Mouse (Mus musculus) midbrain, embryonic 12.5 days (tissue): ENCODE results near the gene Mfsd4a. TPM values are rescaled to one million over a fixed set of nuclear protein-coding genes. Genes with fewer than 3 reads are reported as not detected.

Source experiments
- ATAC-seq: fragments of 200-750 bp; cut with Nextera tagmentation; 2 replicates; pipeline ENCODE4 v1.8.0; 2017; ENCODE audit warnings: low read depth, moderate TSS enrichment, moderate library complexity; ENCODE audit not compliant: low FRiP score
- H3K27ac ChIP-seq: fragments of 300-500 bp; sonication (generic); replicated peaks from 2 replicates; pipeline ENCODE4 v1.5.1; 2016; ENCODE audit warnings: mild to moderate bottlenecking
- H3K27me3 ChIP-seq: fragments of 300-500 bp; sonication (generic); 2 replicates; pipeline ENCODE4 v1.6.1; 2016; ENCODE audit warnings: mild to moderate bottlenecking
- H3K36me3 ChIP-seq: fragments of 300-500 bp; sonication (generic); 2 replicates; pipeline ENCODE4 v1.6.1; 2016
- H3K4me1 ChIP-seq: fragments of 300-500 bp; sonication (generic); 2 replicates; pipeline ENCODE4 v1.6.1; 2016
- H3K4me2 ChIP-seq: fragments of 300-500 bp; sonication (generic); replicated peaks from 2 replicates; pipeline ENCODE4 v1.6.1; 2016; ENCODE audit warnings: mild to moderate bottlenecking, moderate library complexity
- H3K4me3 ChIP-seq: fragments of 300-500 bp; sonication (generic); 2 replicates; pipeline ENCODE4 v1.5.1; 2016; ENCODE audit warnings: mild to moderate bottlenecking
- H3K9ac ChIP-seq: fragments of 300-500 bp; sonication (generic); replicated peaks from 2 replicates; pipeline ENCODE4 v1.6.1; 2016; ENCODE audit warnings: mild to moderate bottlenecking, moderate library complexity
- H3K9me3 ChIP-seq: fragments of 300-500 bp; sonication (generic); 2 replicates; pipeline ENCODE4 v1.6.1; 2016; ENCODE audit warnings: mild to moderate bottlenecking
- WGBS: fragments of 180-500 bp; shearing (Covaris S2); methylation state at CpG from one replicate; pipeline ENCODE4 v1.1.7; 2016; 5-methylcytosine and 5-hydroxymethylcytosine counted together
- polyA plus RNA-seq: library from polyadenylated mRNA; unstranded; fragments of >200 nt; fragmentation: Nextera tagmentation; extraction: Ambion mirVana; gene quantifications from 2 replicates; pipeline ENCODE4 v1.2.1, GENCODE M21; 2016

Mfsd4a gene
- polyA plus RNA-seq, 1 experiment from 2014 or later = 18.8 TPM

DNA sequence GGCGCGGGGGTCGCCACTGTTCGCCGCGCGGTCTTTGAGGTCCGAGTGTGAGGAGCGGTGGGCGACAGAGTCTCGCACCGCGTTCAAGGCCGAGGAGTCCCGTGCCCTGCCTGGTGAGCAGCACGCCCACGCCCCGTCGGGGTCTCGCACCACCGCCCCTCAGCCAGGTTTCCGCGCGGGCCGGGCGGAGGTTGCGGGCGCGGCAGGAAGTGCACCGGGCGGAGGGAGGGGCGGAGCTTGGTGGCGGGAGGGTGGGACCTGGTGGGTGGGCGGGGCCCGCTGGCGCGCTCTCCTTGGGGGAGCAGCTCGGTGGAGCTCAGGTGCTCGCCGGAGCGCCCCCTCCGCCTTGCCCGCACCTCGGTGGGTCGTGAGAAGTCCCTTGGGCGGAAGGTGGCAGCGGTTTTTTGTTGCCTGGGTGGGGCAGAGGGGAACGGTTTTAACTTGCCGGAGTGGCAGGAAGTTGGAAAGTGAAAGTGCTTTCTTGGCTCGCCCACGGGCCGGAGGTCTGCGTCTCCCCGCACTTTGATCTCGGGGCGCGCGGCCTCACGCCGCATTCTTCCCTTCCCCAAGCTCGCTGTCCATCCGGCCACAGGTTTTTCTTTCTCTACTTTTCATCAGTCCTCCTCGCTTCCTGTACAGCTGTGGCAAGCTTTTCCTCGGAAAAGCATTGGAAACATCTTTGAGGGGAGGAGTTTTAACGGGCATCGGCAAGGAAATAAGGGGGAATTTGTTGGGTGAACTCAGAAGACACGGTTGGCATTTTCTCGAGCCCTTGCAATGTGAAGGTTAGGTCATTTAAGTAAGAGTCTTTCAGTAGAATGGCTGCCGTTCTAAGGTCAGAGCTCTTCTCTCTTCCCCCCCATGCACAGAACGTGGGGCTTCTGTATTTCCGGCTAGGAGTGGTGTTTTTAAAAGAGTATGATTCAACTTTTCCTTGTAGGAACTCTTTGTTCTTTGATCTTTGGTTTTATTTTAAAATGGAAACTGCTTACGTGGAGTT, 59.7 kb downstream of the Mfsd4a start:
- Histone ChIP-seq H3K4me2 (peak overlapping the region; percentile 85), H3K9ac (peak overlapping the region; percentile 78), H3K4me3 (peak overlapping the region; percentile 71), H3K27ac (peak overlapping the region; percentile 93), H3K27me3 (no peaks in the 10 kb centered on the region), H3K36me3 (no peaks in the 10 kb centered on the region), H3K4me1 (peaks cover 23% of the 10 kb centered on the region), H3K9me3 (no peaks in the 10 kb centered on the region)
- 1% methylated on average over 65 of the region's 72 CpGs for WGBS
- ATAC-seq = peak; percentile 92

- Histone ChIP-seq H3K4me2 (peak within 1 kb of the TSS; percentile 85), H3K27ac (peak within 1 kb of the TSS; percentile 93), H3K4me1 (peaks cover 23% of the 10 kb centered on the region), H3K27me3 (no peaks in the 10 kb centered on the region; the same call in 1 of the 2 replicates), H3K9me3 (no peaks in the 10 kb centered on the region), H3K9ac (peak within 1 kb of the TSS; percentile 78), H3K36me3 (no peaks in the 10 kb centered on the region), H3K4me3 (peak within 1 kb of the TSS; percentile 71)
- 0% methylated on average over 52 of the region's 61 CpGs for WGBS
- peak; percentile 96 for ATAC-seq
Observed at GRCm38 (mm10) chr1:132007282-132007815, 60.5 kb downstream of the Mfsd4a start, which contains the start of gene Elk4. TSS of gene Elk4 (plus strand) at chr1:132007607.

- H3K4me3 ChIP-seq = peak overlapping the region; percentile 71; the same call in 1 of the 2 replicates
- no peaks in the 10 kb centered on the region for H3K36me3 ChIP-seq
- no peaks in the 10 kb centered on the region for H3K9me3 ChIP-seq
- H3K27ac ChIP-seq = peak overlapping the region; percentile 93; the same call in 1 of the 2 replicates
- peaks cover 23% of the 10 kb centered on the region for H3K4me1 ChIP-seq
- WGBS = 35% methylated on average over 5 of the region's 5 CpGs
- peak overlapping the region; percentile 78; the same call in 1 of the 2 replicates for H3K9ac ChIP-seq
- no peak for ATAC-seq
- no peaks in the 10 kb centered on the region; the same call in 1 of the 2 replicates for H3K27me3 ChIP-seq
- peak overlapping the region; percentile 85 for H3K4me2 ChIP-seq
Observed at GRCm38 (mm10) chr1:132006721-132007120, 61.1 kb downstream of the Mfsd4a start.

GRCm38 (mm10) chr1:132006046-132006445, 61.8 kb downstream of the Mfsd4a start:
- Histone ChIP-seq H3K27me3 (no peaks in the 10 kb centered on the region; the same call in 1 of the 2 replicates), H3K9ac (no peak overlapping the region), H3K36me3 (no peaks in the 10 kb centered on the region), H3K4me3 (no peak overlapping the region), H3K4me2 (no peak overlapping the region), H3K4me1 (peaks cover 23% of the 10 kb centered on the region), H3K9me3 (no peaks in the 10 kb centered on the region), H3K27ac (no peak overlapping the region)
- 88% methylated on average over 3 of the region's 3 CpGs for WGBS
- ATAC-seq = no peak

- Histone ChIP-seq H3K4me1 (peaks cover 21% of the 10 kb centered on the region), H3K27me3 (no peaks in the 10 kb centered on the region; the same call in 1 of the 2 replicates), H3K27ac (no peak overlapping the region), H3K4me2 (no peak overlapping the region), H3K9ac (no peak overlapping the region), H3K4me3 (no peak overlapping the region), H3K9me3 (no peaks in the 10 kb centered on the region), H3K36me3 (no peaks in the 10 kb centered on the region)
- WGBS = 79% methylated on average over 1 of the region's 1 CpGs
- no peak for ATAC-seq
Observed at GRCm38 (mm10) chr1:132005466-132005865, 62.4 kb downstream of the Mfsd4a start.

- Histone ChIP-seq H3K4me2 (no peak overlapping the region), H3K4me3 (no peak overlapping the region), H3K27me3 (no peaks in the 10 kb centered on the region; the same call in 1 of the 2 replicates), H3K27ac (no peak overlapping the region), H3K9me3 (no peaks in the 10 kb centered on the region), H3K4me1 (peaks cover 16% of the 10 kb centered on the region), H3K9ac (no peak overlapping the region), H3K36me3 (no peaks in the 10 kb centered on the region)
- no peak for ATAC-seq
- 88% methylated on average over 6 of the region's 6 CpGs for WGBS
Observed at GRCm38 (mm10) chr1:132004574-132005180, 63.2 kb downstream of the Mfsd4a start.

- Histone ChIP-seq H3K27ac (no peak overlapping the region), H3K9me3 (no peaks in the 10 kb centered on the region), H3K4me1 (peaks cover 9% of the 10 kb centered on the region), H3K4me2 (no peak overlapping the region), H3K9ac (no peak overlapping the region), H3K4me3 (no peak overlapping the region), H3K36me3 (no peaks in the 10 kb centered on the region), H3K27me3 (no peaks in the 10 kb centered on the region; the same call in 1 of the 2 replicates)
- 78% methylated on average over 1 of the region's 1 CpGs for WGBS
- no peak for ATAC-seq
Observed at GRCm38 (mm10) chr1:132003817-132004216, 64.0 kb downstream of the Mfsd4a start.

GRCm38 (mm10) chr1:132003111-132003510, 64.8 kb downstream of the Mfsd4a start:
- Histone ChIP-seq H3K4me3 (no peak overlapping the region), H3K9me3 (no peaks in the 10 kb centered on the region), H3K4me1 (peaks cover 5% of the 10 kb centered on the region; the same call in 1 of the 2 replicates), H3K4me2 (no peak overlapping the region), H3K27me3 (no peaks in the 10 kb centered on the region; the same call in 1 of the 2 replicates), H3K27ac (no peak overlapping the region), H3K9ac (no peak overlapping the region), H3K36me3 (no peaks in the 10 kb centered on the region)
- 73% methylated on average over 2 of the region's 2 CpGs for WGBS
- ATAC-seq = no peak

DNA sequence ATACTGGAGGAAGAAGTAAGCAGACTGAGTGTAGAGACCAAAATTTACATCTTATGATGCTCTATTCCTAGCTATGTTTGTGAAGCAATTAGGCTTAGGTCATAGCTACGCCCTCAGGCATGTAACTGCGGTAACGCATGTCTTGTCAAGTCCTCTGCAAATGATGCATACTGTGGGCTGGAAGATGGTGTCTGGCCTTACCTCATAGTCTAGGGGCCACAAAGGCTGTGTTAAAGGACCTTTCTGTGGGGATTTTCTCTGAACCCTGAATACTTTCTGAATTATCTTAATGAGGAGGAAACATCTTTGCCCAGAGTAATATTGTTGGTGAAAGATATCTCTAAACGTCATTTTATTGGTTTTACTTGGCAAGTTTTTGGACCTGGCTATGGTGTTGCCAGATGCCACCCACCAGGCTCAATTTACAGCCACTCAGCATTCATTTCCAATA, 66.0 kb downstream of the Mfsd4a start:
- no peaks in the 10 kb centered on the region for H3K9me3 ChIP-seq
- no peak overlapping the region for H3K4me3 ChIP-seq
- no peak overlapping the region for H3K27ac ChIP-seq
- H3K4me1 ChIP-seq = peaks cover 5% of the 10 kb centered on the region; the same call in 1 of the 2 replicates
- no peaks in the 10 kb centered on the region for H3K36me3 ChIP-seq
- WGBS = 90% methylated on average over 4 of the region's 4 CpGs
- no peak overlapping the region for H3K9ac ChIP-seq
- H3K4me2 ChIP-seq = no peak overlapping the region
- no peaks in the 10 kb centered on the region; the same call in 1 of the 2 replicates for H3K27me3 ChIP-seq
- ATAC-seq = no peak

DNA sequence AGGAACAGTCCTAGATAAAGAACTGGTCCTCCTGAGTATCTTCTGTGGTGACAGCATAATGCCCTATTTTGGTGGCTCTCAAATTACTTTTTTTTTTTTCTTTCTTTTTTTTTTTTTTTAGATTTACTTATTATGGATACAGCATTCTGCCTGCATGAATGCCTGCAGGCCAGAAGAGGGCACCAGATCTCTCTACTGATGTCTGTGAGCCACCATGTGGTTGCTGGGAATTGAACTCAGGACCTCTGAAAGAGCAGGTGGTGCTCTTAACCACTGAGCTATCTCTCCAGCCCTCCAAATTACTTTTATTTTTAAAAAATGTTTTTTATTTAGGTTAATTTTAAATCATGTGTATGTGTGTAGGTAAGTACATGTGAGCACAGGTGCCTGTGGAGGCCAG, 67.4 kb downstream of the Mfsd4a start:
- ATAC-seq = no peak
- Histone ChIP-seq H3K27ac (no peak overlapping the region), H3K4me2 (no peak overlapping the region), H3K36me3 (no peaks in the 10 kb centered on the region), H3K9ac (no peak overlapping the region), H3K4me3 (no peak overlapping the region), H3K27me3 (no peaks in the 10 kb centered on the region; the same call in 1 of the 2 replicates), H3K4me1 (no peaks in the 10 kb centered on the region), H3K9me3 (no peaks in the 10 kb centered on the region)

DNA sequence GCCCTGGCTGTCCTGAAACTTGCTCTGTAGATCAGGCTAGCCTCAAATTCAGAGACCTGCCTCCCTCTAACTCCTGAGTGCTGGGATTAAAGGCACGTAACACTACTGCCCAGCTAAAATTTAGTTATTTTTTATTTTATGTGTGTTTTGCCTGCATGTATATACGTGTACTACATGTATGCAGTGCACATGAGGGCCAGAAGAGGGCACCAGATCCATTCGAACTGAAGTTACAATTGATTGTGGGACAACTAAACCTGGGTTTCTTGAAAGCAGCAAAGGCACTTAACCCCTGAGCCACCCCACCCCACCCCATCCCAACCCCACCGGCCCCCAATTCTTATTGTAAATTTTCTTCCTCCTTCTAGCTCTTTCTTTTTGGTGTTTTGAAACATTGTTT, 72.8 kb downstream of the Mfsd4a start:
- no peak overlapping the region for H3K27ac ChIP-seq
- H3K4me3 ChIP-seq = no peak overlapping the region
- H3K4me2 ChIP-seq = no peak overlapping the region
- 19% methylated on average over 4 of the region's 4 CpGs for WGBS
- H3K9ac ChIP-seq = no peak overlapping the region
- no peaks in the 10 kb centered on the region for H3K27me3 ChIP-seq
- no peaks in the 10 kb centered on the region for H3K36me3 ChIP-seq
- H3K9me3 ChIP-seq = 0 out of 2 replicates have a peak, but pooled peaks cover 2% of the 10 kb centered on the region
- no peaks in the 10 kb centered on the region for H3K4me1 ChIP-seq
- ATAC-seq = no peak
